Mouse (Mus musculus) neural tube, embryonic 12.5 days (tissue): ENCODE data around the gene Nmu. TPM values are rescaled to one million over a fixed set of nuclear protein-coding genes. Genes with fewer than 3 reads are reported as not detected.
A peak's percentile ranks its signal among the peaks of the same experiment; 100 is the strongest.

ENCODE experiments used
- ATAC-seq: fragments of 200-750 bp; cut with Nextera tagmentation; 2 replicates; pipeline ENCODE4 v1.8.0; 2017; ENCODE audit warnings: low read depth, mild to moderate bottlenecking, moderate TSS enrichment, moderate library complexity; ENCODE audit not compliant: low FRiP score
- H3K27ac ChIP-seq: fragments of 300-500 bp; sonication (generic); 2 replicates; pipeline ENCODE4 v1.5.1; 2016
- H3K27me3 ChIP-seq: fragments of 300-500 bp; sonication (generic); replicated peaks from 2 replicates; pipeline ENCODE4 v1.6.1; 2016; ENCODE audit warnings: mild to moderate bottlenecking
- H3K36me3 ChIP-seq: fragments of 300-500 bp; sonication (generic); 2 replicates; pipeline ENCODE4 v1.6.1; 2016; ENCODE audit warnings: mild to moderate bottlenecking
- H3K4me1 ChIP-seq: fragments of 300-500 bp; sonication (generic); 2 replicates; pipeline ENCODE4 v1.6.1; 2016
- H3K4me2 ChIP-seq: fragments of 300-500 bp; sonication (generic); replicated peaks from 2 replicates; pipeline ENCODE4 v1.6.1; 2016; ENCODE audit warnings: mild to moderate bottlenecking
- H3K4me3 ChIP-seq: fragments of 300-500 bp; sonication (generic); 2 replicates; pipeline ENCODE4 v1.5.1; 2016
- H3K9ac ChIP-seq: fragments of 300-500 bp; sonication (generic); 2 replicates; pipeline ENCODE4 v1.6.1; 2016; ENCODE audit warnings: mild to moderate bottlenecking
- H3K9me3 ChIP-seq: fragments of 300-500 bp; sonication (generic); 2 replicates; pipeline ENCODE4 v1.6.1; 2016; ENCODE audit warnings: mild to moderate bottlenecking
- WGBS: fragments of 180-500 bp; shearing (Covaris S2); methylation state at CpG from one replicate; pipeline ENCODE4 v1.1.7; 2016; 5-methylcytosine and 5-hydroxymethylcytosine counted together
- polyA plus RNA-seq: library from polyadenylated mRNA; unstranded; fragments of >200 nt; fragmentation: Nextera tagmentation; extraction: Ambion mirVana; gene quantifications from 2 replicates; pipeline ENCODE4 v1.2.1, GENCODE M21; 2016

The Nmu gene
- polyA plus RNA-seq: 0.32 TPM in 1 of 2 replicates, not detected in the other

DNA sequence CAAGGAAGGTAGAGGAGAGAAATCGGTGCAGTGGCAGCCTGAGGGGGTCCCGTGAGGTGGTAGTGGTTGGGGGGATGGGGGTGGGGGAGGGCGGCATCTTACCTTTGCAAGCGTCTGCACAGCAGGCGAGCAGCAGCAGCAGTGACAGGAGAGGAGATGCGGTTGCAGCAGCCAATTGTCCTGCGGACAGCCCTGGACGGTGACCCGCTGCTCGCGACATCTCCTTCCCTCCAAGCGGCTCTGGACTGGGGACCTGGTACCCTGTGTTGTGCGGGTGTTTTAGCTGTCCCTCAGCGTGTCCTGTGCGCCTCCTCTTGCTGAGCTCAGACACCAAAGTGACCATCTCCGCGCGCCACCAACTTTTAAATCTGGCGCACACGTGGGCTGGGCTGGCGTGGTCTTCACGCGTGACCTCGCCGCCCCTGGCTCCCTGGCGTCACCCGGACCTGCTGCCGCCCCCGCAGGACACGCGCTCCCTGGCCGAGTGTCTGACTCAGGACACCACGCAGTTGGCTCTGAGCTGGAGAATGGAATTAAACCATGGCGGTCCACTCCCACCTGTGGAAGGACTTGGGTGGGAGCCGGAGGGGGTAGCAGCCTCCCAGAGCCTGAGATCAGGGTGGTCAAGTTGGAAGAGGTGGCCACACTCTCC is at the start of gene Nmu:
Gene Nmu (minus strand): TSS at position 336 of the 652 bp plus-strand sequence.
- Histone ChIP-seq H3K9me3 (no peaks in the 10 kb centered on the region), H3K4me1 (peaks cover 11% of the 10 kb centered on the region), H3K27me3 (peaks cover 21% of the 10 kb centered on the region), H3K4me3 (peak within 1 kb of the TSS; percentile 17), H3K4me2 (peak within 1 kb of the TSS; percentile 67), H3K27ac (no peak within 1 kb of the TSS), H3K36me3 (no peaks in the 10 kb centered on the region), H3K9ac (no peak within 1 kb of the TSS; the same call in 1 of the 2 replicates)
- ATAC-seq: no peak
- 6% methylated on average over 35 of the region's 35 CpGs for WGBS

DNA sequence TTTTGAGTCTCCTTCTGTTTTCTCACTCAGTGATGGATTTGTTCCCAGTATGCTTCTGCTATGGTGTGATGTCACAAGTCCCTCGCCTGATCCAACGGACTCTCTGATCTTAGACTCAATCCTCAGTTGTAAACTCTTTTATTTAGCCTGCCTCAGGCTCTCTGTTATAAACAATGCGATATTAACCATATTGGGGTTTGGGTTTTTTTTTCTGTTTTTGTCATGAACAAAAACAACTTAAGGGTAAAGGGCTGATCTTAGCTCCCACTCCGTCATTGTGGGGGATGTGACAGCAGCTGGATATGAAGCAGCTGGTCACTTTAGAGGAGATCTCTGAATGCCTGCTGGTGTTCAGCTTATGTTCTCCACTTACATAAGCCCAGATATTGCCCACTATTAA is 48.1 kb upstream of the Nmu start:
- ATAC-seq: no peak
- H3K36me3 ChIP-seq: no peaks in the 10 kb centered on the region
- H3K27me3 ChIP-seq: no peaks in the 10 kb centered on the region
- no peak overlapping the region for H3K4me2 ChIP-seq
- no peak overlapping the region for H3K27ac ChIP-seq
- no peaks in the 10 kb centered on the region for H3K9me3 ChIP-seq
- WGBS: 93% methylated on average over 4 of the region's 4 CpGs
- no peaks in the 10 kb centered on the region for H3K4me1 ChIP-seq
- no peak overlapping the region for H3K9ac ChIP-seq
- no peak overlapping the region for H3K4me3 ChIP-seq

DNA sequence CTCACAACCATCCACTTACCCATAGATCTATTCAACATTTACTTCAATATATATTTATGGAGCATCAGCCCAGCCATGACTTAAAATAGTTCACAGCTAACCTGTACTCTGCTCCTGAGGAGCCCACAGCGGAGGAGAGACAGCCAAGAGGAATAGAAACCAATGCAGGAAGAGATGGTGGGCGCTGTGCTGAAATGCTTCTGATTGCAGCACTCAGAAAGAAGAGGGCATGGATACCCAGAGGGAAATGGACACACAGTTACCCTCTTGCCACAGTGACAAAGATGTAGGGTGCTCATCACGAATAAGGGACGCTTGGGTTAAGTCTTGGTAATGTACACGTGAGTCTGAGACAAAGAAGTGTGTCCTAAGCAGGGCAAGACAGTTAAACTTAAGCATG is 30.8 kb upstream of the Nmu start:
- no peak overlapping the region for H3K4me3 ChIP-seq
- no peaks in the 10 kb centered on the region for H3K36me3 ChIP-seq
- 87% methylated on average over 5 of the region's 5 CpGs for WGBS
- H3K4me2 ChIP-seq: no peak overlapping the region
- H3K27ac ChIP-seq: no peak overlapping the region
- H3K9me3 ChIP-seq: no peaks in the 10 kb centered on the region
- H3K4me1 ChIP-seq: no peaks in the 10 kb centered on the region
- no peaks in the 10 kb centered on the region for H3K27me3 ChIP-seq
- no peak for ATAC-seq
- no peak overlapping the region for H3K9ac ChIP-seq

DNA sequence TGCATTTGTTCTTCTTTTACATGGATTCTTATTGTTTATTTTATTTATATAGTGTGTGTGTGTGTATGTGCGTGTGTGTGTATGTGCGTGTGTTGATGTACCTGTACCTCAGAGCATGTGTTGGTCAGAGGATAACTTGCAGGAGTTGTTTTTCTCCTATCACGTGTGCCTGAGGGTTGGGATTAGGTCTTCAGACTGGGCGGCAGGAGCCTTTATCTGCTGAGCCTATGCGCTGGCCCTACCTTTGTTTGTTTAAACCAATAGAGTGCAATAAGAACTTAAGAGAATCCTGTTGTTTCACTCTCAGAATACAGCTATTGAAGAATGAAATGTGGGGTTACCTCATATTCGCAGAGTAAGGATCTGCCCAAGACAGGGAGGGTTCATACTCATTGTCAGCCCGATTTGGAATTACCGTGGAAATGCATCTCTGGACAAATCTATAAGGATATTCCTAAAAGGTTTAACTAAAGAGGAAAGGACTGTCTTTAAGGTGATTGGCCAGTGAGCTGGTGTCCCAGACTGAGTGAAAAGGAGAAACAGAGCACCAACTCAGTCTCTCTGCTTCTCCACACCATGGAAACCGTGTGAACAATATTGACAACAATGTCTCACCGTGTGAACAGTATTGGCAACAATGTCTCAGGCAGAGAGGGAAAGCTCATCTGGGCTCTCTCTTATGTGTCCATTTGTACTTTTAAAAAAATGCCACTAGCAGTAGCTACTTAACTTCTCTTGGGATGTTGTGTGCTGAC is 25.6 kb upstream of the Nmu start:
- Histone ChIP-seq H3K9ac (no peak overlapping the region), H3K4me3 (no peak overlapping the region), H3K4me1 (no peaks in the 10 kb centered on the region), H3K36me3 (no peaks in the 10 kb centered on the region), H3K9me3 (no peaks in the 10 kb centered on the region), H3K4me2 (no peak overlapping the region), H3K27me3 (no peaks in the 10 kb centered on the region), H3K27ac (no peak overlapping the region)
- 86% methylated on average over 10 of the region's 10 CpGs for WGBS
- no peak for ATAC-seq

DNA sequence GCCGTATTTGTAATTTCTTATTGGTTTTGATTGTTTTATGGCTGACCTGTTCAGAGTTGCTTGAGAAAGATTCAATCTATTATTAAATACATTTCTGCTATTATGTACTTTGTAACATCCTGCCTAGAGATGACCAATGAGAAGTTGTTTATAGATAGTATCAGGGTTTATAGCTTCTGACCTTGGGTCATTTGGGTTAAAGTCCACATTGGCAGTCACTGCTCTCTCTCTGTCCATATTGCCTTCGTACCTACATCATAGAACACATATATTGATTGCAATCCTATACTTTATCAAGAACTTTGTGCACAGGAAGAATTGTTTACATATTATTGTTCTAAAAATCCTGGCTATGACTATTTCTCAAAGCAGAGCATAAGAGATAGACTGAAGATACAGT is 24.9 kb upstream of the Nmu start:
- Histone ChIP-seq H3K36me3 (no peaks in the 10 kb centered on the region), H3K9ac (no peak overlapping the region), H3K4me1 (no peaks in the 10 kb centered on the region), H3K9me3 (no peaks in the 10 kb centered on the region), H3K27me3 (no peaks in the 10 kb centered on the region), H3K4me3 (no peak overlapping the region), H3K27ac (no peak overlapping the region), H3K4me2 (no peak overlapping the region)
- no peak for ATAC-seq
- 91% methylated on average over 2 of the region's 2 CpGs for WGBS

DNA sequence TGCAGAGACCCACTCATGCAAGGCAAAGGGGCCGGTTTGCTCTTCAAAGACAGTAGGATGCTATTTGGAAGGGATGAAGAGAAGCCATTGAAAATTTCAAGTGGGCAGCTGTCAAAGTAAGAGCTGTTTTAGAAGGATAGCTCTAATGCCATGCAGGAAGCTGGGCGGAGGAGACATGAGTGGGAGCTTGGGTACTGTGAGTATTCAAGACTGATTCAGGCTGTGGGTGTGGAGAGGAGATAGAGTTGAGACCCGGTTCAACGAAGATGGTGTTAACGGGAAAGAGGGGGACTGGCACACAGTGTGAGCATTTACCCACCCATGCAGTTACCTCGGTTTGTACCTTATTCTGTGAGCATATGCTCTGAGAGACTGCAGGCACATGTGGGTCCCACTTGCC is 20.1 kb upstream of the Nmu start:
- Histone ChIP-seq H3K4me2 (no peak overlapping the region), H3K36me3 (no peaks in the 10 kb centered on the region), H3K27ac (no peak overlapping the region), H3K9ac (no peak overlapping the region), H3K4me3 (no peak overlapping the region), H3K27me3 (no peaks in the 10 kb centered on the region), H3K9me3 (no peaks in the 10 kb centered on the region), H3K4me1 (no peaks in the 10 kb centered on the region)
- WGBS: 86% methylated on average over 6 of the region's 6 CpGs
- ATAC-seq: no peak

DNA sequence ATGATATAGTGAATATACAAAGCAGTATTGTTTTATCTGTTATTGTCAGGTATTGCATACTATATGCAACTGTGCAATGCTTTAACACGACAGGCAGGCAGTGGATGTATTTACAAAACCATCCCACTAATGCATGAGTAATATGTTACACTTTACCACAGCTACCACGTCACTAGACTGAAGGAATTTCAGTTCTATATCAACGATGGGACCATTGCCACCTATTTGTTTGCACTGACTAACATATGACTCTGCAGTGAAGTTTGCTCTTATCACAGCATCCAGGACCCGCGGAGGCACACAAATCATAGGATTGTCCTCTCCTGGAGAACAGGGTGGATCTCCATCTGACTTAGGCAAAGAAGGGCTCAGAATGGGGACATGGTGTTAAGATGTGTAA is 18.2 kb upstream of the Nmu start:
- WGBS: 92% methylated on average over 5 of the region's 5 CpGs
- no peaks in the 10 kb centered on the region for H3K36me3 ChIP-seq
- H3K9me3 ChIP-seq: no peaks in the 10 kb centered on the region
- ATAC-seq: no peak
- H3K27me3 ChIP-seq: no peaks in the 10 kb centered on the region
- H3K4me1 ChIP-seq: no peaks in the 10 kb centered on the region
- no peak overlapping the region for H3K27ac ChIP-seq
- no peak overlapping the region for H3K9ac ChIP-seq
- no peak overlapping the region for H3K4me2 ChIP-seq
- H3K4me3 ChIP-seq: no peak overlapping the region

DNA sequence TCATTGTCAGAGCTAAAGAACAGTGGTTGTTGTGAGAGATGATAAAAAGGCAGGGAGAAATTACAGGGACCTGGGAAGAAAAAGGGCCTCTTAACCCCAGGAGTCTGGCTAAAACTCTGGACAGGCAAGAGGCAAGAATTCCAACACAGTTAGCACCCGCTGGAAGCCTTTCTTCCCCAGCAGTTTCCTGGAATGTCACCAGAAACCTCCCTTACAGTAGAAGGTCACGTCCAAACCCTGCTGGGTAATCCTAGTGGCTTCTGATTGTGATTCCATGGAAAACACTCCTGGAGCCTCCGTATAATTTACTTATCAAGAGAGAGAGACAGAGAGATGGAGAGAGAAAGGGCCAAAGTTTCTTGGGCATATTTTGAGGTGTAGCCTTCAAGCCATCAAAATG is 15.6 kb upstream of the Nmu start:
- no peaks in the 10 kb centered on the region for H3K36me3 ChIP-seq
- no peak overlapping the region for H3K4me2 ChIP-seq
- H3K9me3 ChIP-seq: no peaks in the 10 kb centered on the region
- no peak for ATAC-seq
- no peaks in the 10 kb centered on the region for H3K4me1 ChIP-seq
- H3K4me3 ChIP-seq: no peak overlapping the region
- WGBS: 50% methylated on average over 3 of the region's 3 CpGs
- no peaks in the 10 kb centered on the region for H3K27me3 ChIP-seq
- no peak overlapping the region for H3K9ac ChIP-seq
- no peak overlapping the region for H3K27ac ChIP-seq

DNA sequence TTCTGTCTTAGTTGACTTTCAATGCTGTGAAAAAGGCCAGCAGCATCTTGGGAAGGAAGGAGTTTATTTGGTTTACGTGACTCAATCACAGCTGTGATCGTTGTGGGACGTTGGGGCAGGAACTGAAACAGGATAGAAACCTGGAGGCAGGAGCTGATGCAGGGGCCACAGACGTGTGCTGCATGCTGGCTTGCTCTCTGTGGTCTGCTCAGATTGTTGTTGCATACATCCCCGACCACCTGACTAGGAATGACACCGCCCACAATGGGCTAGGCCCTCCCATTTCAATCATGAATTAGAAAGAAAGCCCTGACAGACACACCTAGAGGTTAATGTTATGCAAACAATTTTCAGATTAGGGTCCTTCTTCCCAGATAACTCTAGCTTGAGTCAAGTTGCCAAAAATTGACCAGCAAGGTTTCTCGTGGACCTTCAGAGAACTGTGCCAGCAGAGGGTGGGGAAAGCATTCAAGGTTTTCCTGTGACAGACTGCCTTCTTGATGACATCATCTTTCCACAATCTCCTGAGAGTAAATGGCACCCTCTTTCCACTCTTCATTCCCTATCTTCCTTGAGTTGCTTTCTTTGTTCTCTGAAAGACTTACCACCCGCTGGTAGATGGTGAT is 5.7 kb upstream of the Nmu start:
- WGBS: 82% methylated on average over 8 of the region's 8 CpGs
- no peak overlapping the region for H3K27ac ChIP-seq

DNA sequence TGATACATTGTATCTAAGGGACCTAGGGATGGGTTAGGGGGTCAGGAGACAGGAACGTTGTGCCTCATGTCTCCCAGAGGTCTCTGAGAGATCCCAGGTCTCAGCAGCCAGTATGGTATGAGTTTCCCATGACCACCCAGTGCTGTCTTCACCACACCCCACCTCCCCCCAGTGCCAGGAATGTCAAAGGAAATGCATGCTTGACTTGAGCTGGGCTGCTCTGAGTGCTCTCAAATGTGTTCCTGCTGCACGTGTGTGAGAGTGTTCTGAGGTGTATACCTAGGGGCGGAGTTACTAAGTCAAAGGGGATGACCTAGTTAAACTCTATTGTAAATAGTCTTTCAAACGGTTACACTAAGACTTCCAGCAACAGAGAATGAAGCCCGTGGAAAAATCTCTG is 1.8 kb upstream of the Nmu start:
- peaks cover 21% of the 10 kb centered on the region for H3K27me3 ChIP-seq
- no peaks in the 10 kb centered on the region for H3K9me3 ChIP-seq
- 37% methylated on average over 5 of the region's 5 CpGs for WGBS
- peaks cover 11% of the 10 kb centered on the region for H3K4me1 ChIP-seq
- H3K4me2 ChIP-seq: no peak overlapping the region
- no peak for ATAC-seq
- H3K9ac ChIP-seq: no peak overlapping the region
- no peak overlapping the region for H3K4me3 ChIP-seq
- no peak overlapping the region for H3K27ac ChIP-seq
- no peaks in the 10 kb centered on the region for H3K36me3 ChIP-seq

More for the DNA sequence above, 5.7 kb upstream of the Nmu start:
- H3K4me2 ChIP-seq: no peak overlapping the region
- H3K27me3 ChIP-seq: peaks cover 1% of the 10 kb centered on the region; the same call in 1 of the 2 replicates
- H3K9me3 ChIP-seq: no peaks in the 10 kb centered on the region
- H3K4me3 ChIP-seq: no peak overlapping the region
- H3K36me3 ChIP-seq: no peaks in the 10 kb centered on the region
- no peak for ATAC-seq
- H3K4me1 ChIP-seq: no peaks in the 10 kb centered on the region
- no peak overlapping the region for H3K9ac ChIP-seq

DNA sequence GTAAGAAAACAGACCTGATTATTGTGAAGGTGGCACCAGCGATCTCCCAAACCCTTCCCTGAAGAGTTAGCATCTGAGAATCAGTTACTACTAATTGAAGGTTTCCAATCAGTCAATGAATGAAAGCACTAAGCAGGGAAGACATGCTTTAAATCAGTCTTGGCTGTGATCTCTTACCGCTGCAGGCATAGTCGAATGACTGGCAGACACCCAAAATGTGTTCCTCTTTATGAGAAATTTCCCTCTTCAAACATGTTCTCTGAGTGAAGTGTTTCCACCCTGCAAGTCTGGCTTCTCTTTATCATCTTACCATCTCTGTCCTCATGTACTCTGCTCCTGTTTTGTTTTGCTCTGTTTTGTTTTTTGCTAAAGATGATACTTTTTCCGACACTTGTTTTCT is 2.8 kb downstream of the Nmu start:
- Histone ChIP-seq H3K27ac (no peak overlapping the region), H3K27me3 (peaks cover 21% of the 10 kb centered on the region), H3K4me1 (peaks cover 11% of the 10 kb centered on the region), H3K36me3 (no peaks in the 10 kb centered on the region), H3K4me3 (no peak overlapping the region), H3K9ac (no peak overlapping the region), H3K9me3 (no peaks in the 10 kb centered on the region), H3K4me2 (no peak overlapping the region)
- WGBS: 91% methylated on average over 4 of the region's 4 CpGs
- no peak for ATAC-seq

DNA sequence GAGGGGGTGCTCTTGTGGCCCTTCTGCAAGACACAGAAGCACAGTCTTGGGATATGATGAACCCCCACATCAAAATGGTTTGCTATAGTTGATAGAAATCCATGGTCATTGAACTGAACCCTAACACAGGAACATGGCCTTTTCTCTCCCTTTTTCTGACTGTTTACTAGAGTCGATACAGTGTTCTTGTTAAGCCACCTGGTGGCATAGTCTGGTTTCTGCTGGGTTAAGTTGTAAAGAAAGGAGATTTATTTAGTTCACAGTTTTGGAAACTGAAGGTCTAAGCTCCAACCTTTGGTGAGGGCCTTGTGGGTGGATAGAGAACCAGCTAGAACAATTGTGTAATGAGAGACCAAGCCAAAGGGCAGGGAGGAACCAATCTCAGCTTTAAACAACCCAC is 3.5 kb downstream of the Nmu start:
- Histone ChIP-seq H3K9me3 (no peaks in the 10 kb centered on the region), H3K36me3 (no peaks in the 10 kb centered on the region), H3K9ac (no peak overlapping the region), H3K4me3 (no peak overlapping the region), H3K27me3 (peaks cover 21% of the 10 kb centered on the region), H3K4me1 (peaks cover 11% of the 10 kb centered on the region), H3K27ac (no peak overlapping the region), H3K4me2 (no peak overlapping the region)
- WGBS: 80% methylated on average over 1 of the region's 1 CpGs
- ATAC-seq: no peak
